Mouse (Mus musculus): ENCODE measurements around the gene Vav3. TPM values are rescaled to one million over a fixed set of nuclear protein-coding genes. Genes with fewer than 3 reads are reported as not detected.

The Vav3 gene
- total and polyA plus RNA-seq, 2 experiments from 2014 or later: 7.3 to 8.2 TPM

- WGBS: 92% methylated on average over 2 of the region's 2 CpGs
- no peak for DNase-seq (ENCODE audit: low spot score)
Measured at GRCm38 (mm10) chr3:109451966-109452365, 111.5 kb downstream of the Vav3 start.

GRCm38 (mm10) chr3:109454633-109455032, 114.2 kb downstream of the Vav3 start:
- Histone ChIP-seq H3K9me3 (ENCODE audit: low read length) (no peaks in the 10 kb centered on the region), H3K27me3 (ENCODE audit: insufficient read depth, low read length) (no peaks in the 10 kb centered on the region), H3K36me3 (ENCODE audit: insufficient read depth, low read length) (no peaks in the 10 kb centered on the region), H3K4me1 (ENCODE audit: insufficient read depth, low read length) (no peaks in the 10 kb centered on the region), H3K27ac (no peak overlapping the region), H3K9ac (replicated peaks; ENCODE audit: low read length) (no peak overlapping the region), H3K4me2 (ENCODE audit: low read depth, low read length) (no peak overlapping the region), H3K4me3 (ENCODE audit: low read length) (no peak overlapping the region)
- DNase-seq (ENCODE audit: low spot score): no peak
- no peak for ATAC-seq
- 57% methylated on average over 1 of the region's 1 CpGs for WGBS
- no peak for TF ChIP-seq CTCF (IDR thresholded peaks at IDR 0.05; ENCODE audit: low read depth)

More at GRCm38 (mm10) chr3:109451966-109452365, 111.5 kb downstream of the Vav3 start:
- Histone ChIP-seq H3K4me3 (ENCODE audit: low read length) (no peak overlapping the region), H3K27ac (no peak overlapping the region), H3K9me3 (ENCODE audit: low read length) (no peaks in the 10 kb centered on the region), H3K4me1 (ENCODE audit: insufficient read depth, low read length) (no peaks in the 10 kb centered on the region), H3K9ac (replicated peaks; ENCODE audit: low read length) (no peak overlapping the region), H3K27me3 (ENCODE audit: insufficient read depth, low read length) (no peaks in the 10 kb centered on the region), H3K36me3 (ENCODE audit: insufficient read depth, low read length) (no peaks in the 10 kb centered on the region), H3K4me2 (ENCODE audit: low read depth, low read length) (no peak overlapping the region)
- TF ChIP-seq CTCF (IDR thresholded peaks at IDR 0.05; ENCODE audit: low read depth): no peak
- ATAC-seq: no peak

GRCm38 (mm10) chr3:109456340-109456739, 115.9 kb downstream of the Vav3 start:
- Histone ChIP-seq H3K36me3 (ENCODE audit: insufficient read depth, low read length) (no peaks in the 10 kb centered on the region), H3K4me2 (ENCODE audit: low read depth, low read length) (no peak overlapping the region), H3K27me3 (ENCODE audit: insufficient read depth, low read length) (no peaks in the 10 kb centered on the region), H3K9ac (replicated peaks; ENCODE audit: low read length) (no peak overlapping the region), H3K4me3 (ENCODE audit: low read length) (no peak overlapping the region), H3K27ac (no peak overlapping the region), H3K4me1 (ENCODE audit: insufficient read depth, low read length) (no peaks in the 10 kb centered on the region), H3K9me3 (ENCODE audit: low read length) (no peaks in the 10 kb centered on the region)
- WGBS: 86% methylated on average over 1 of the region's 1 CpGs
- ATAC-seq: no peak
- no peak for DNase-seq (ENCODE audit: low spot score)
- no peak for TF ChIP-seq CTCF (IDR thresholded peaks at IDR 0.05; ENCODE audit: low read depth)

GRCm38 (mm10) chr3:109463684-109464083, 123.2 kb downstream of the Vav3 start:
- Histone ChIP-seq H3K4me3 (ENCODE audit: low read length) (no peak overlapping the region), H3K4me2 (ENCODE audit: low read depth, low read length) (no peak overlapping the region)
- no peak for ATAC-seq

GRCm38 (mm10) chr3:109464600-109464999, 124.1 kb downstream of the Vav3 start:
- DNase-seq (ENCODE audit: low spot score): no peak

More at GRCm38 (mm10) chr3:109463684-109464083, 123.2 kb downstream of the Vav3 start:
- no peak for DNase-seq (ENCODE audit: low spot score)
- Histone ChIP-seq H3K36me3 (ENCODE audit: insufficient read depth, low read length) (no peaks in the 10 kb centered on the region), H3K27me3 (ENCODE audit: insufficient read depth, low read length) (no peaks in the 10 kb centered on the region), H3K27ac (no peak overlapping the region), H3K9ac (replicated peaks; ENCODE audit: low read length) (no peak overlapping the region), H3K9me3 (ENCODE audit: low read length) (no peaks in the 10 kb centered on the region), H3K4me1 (ENCODE audit: insufficient read depth, low read length) (no peaks in the 10 kb centered on the region)
- 84% methylated on average over 6 of the region's 6 CpGs for WGBS
- no peak for TF ChIP-seq CTCF (IDR thresholded peaks at IDR 0.05; ENCODE audit: low read depth)

GRCm38 (mm10) chr3:109466541-109466940, 126.1 kb downstream of the Vav3 start:
- Histone ChIP-seq H3K27me3 (ENCODE audit: insufficient read depth, low read length) (no peaks in the 10 kb centered on the region), H3K27ac (no peak overlapping the region), H3K4me2 (ENCODE audit: low read depth, low read length) (no peak overlapping the region), H3K9ac (replicated peaks; ENCODE audit: low read length) (no peak overlapping the region), H3K9me3 (ENCODE audit: low read length) (no peaks in the 10 kb centered on the region), H3K4me3 (ENCODE audit: low read length) (no peak overlapping the region), H3K4me1 (ENCODE audit: insufficient read depth, low read length) (no peaks in the 10 kb centered on the region), H3K36me3 (ENCODE audit: insufficient read depth, low read length) (no peaks in the 10 kb centered on the region)
- DNase-seq (ENCODE audit: low spot score) (no peak), ATAC-seq (no peak)
- TF ChIP-seq CTCF (IDR thresholded peaks at IDR 0.05; ENCODE audit: low read depth): no peak

More at GRCm38 (mm10) chr3:109464600-109464999, 124.1 kb downstream of the Vav3 start:
- Histone ChIP-seq H3K4me1 (ENCODE audit: insufficient read depth, low read length) (no peaks in the 10 kb centered on the region), H3K4me2 (ENCODE audit: low read depth, low read length) (no peak overlapping the region), H3K27ac (no peak overlapping the region), H3K9ac (replicated peaks; ENCODE audit: low read length) (no peak overlapping the region), H3K36me3 (ENCODE audit: insufficient read depth, low read length) (no peaks in the 10 kb centered on the region), H3K4me3 (ENCODE audit: low read length) (no peak overlapping the region), H3K9me3 (ENCODE audit: low read length) (no peaks in the 10 kb centered on the region), H3K27me3 (ENCODE audit: insufficient read depth, low read length) (no peaks in the 10 kb centered on the region)
- 83% methylated on average over 8 of the region's 8 CpGs for WGBS
- ATAC-seq: no peak
- TF ChIP-seq CTCF (IDR thresholded peaks at IDR 0.05; ENCODE audit: low read depth): no peak

- no peaks in the 10 kb centered on the region for H3K36me3 ChIP-seq (ENCODE audit: insufficient read depth, low read length)
- H3K9ac ChIP-seq (replicated peaks; ENCODE audit: low read length): no peak overlapping the region
- H3K4me1 ChIP-seq (ENCODE audit: insufficient read depth, low read length): no peaks in the 10 kb centered on the region
- no peaks in the 10 kb centered on the region for H3K9me3 ChIP-seq (ENCODE audit: low read length)
- H3K27ac ChIP-seq: no peak overlapping the region
- no peak overlapping the region for H3K4me3 ChIP-seq (ENCODE audit: low read length)
- TF ChIP-seq CTCF (IDR thresholded peaks at IDR 0.05; ENCODE audit: low read depth): no peak
- ATAC-seq (no peak), DNase-seq (ENCODE audit: low spot score) (no peak)
- no peaks in the 10 kb centered on the region for H3K27me3 ChIP-seq (ENCODE audit: insufficient read depth, low read length)
- H3K4me2 ChIP-seq (ENCODE audit: low read depth, low read length): no peak overlapping the region
- WGBS: 64% methylated on average over 4 of the region's 4 CpGs
Measured at GRCm38 (mm10) chr3:109467288-109467687, 126.8 kb downstream of the Vav3 start.
